Mouse (Mus musculus) kidney, adult 2 months (tissue): ENCODE results near the gene Higd2a.

Experiments
- CTCF ChIP-seq: fragments of 200-500 bp; conservative IDR thresholded peaks from 2 replicates; pipeline ENCODE4 v1.5.1; 2011; ENCODE audit warnings: low read depth, mild to moderate bottlenecking, control low read depth, low read length, moderate library complexity, mixed read lengths; ENCODE audit not compliant: insufficient read depth, insufficient read length
- POLR2A ChIP-seq: fragments of 200-500 bp; IDR thresholded peaks from one replicate; pipeline ENCODE4 v1.6.1; 2011; ENCODE audit warnings: low read depth, low read length, control low read depth

DNA sequence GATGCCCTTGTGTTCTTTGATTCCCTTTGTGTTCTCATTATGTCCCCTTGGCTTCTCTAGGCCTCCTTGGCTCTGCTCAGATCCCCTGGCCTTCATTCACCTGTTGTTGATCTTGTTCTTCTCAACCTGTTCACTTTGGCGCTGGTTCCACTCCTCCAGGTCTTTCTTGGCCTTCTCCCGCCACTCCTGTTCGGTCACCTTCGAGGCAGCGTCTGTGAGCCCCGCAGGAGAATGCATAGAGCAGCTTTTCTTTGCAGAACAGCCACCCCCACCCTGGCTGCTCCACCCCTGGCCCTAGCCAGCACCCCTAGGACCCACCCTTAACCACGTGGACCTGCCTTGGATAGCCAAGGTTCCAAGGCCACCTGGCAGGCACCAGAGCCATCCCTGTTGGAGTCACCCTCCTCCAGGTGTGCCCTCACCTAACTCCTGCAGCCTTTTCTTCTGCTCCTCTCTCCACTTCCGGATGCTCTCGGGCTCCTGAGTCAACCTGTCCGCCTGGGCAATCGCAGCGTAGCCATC is 8.7 kb downstream of the Higd2a start:
- TF ChIP-seq POLR2A (no peak), CTCF (no peak)
